Mouse (Mus musculus): ENCODE measurements around the gene Ccdc182.

Ccdc182 gene

GRCm38 (mm10) chr11:88318850-88319249 is 25.0 kb downstream of the Ccdc182 start:
- H3K27me3 ChIP-seq (ENCODE audit: insufficient read depth, low read length): peaks cover 29% of the 10 kb centered on the region
- peaks cover 3% of the 10 kb centered on the region; the same call in 1 of the 2 replicates for H3K9me3 ChIP-seq (ENCODE audit: low read length)
- no peak overlapping the region for H3K4me3 ChIP-seq (replicated peaks; ENCODE audit: low read length)
- TF ChIP-seq CTCF (conservative IDR thresholded peaks at IDR 0.05; ENCODE audit: low read length) (no peak), POU5F1 (IDR thresholded peaks at IDR 0.05; ENCODE audit: borderline replicate concordance, low read length) (no peak), NANOG (IDR thresholded peaks at IDR 0.05; ENCODE audit: borderline replicate concordance, low read length) (no peak)
- H3K36me3 ChIP-seq (ENCODE audit: insufficient read depth, low read length): no peaks in the 10 kb centered on the region
- peaks cover 9% of the 10 kb centered on the region for H3K4me1 ChIP-seq (replicated peaks; ENCODE audit: low read depth, low read length)

- TF ChIP-seq CTCF (conservative IDR thresholded peaks at IDR 0.05; ENCODE audit: low read length): no peak
- no peak for TF ChIP-seq NANOG (IDR thresholded peaks at IDR 0.05; ENCODE audit: borderline replicate concordance, low read length)
- no peak for TF ChIP-seq POU5F1 (IDR thresholded peaks at IDR 0.05; ENCODE audit: borderline replicate concordance, low read length)
- Histone ChIP-seq H3K36me3 (ENCODE audit: insufficient read depth, low read length) (no peaks in the 10 kb centered on the region), H3K4me1 (replicated peaks; ENCODE audit: low read depth, low read length) (peaks cover 12% of the 10 kb centered on the region), H3K9me3 (ENCODE audit: low read length) (peaks cover under 1% of the 10 kb centered on the region; the same call in 1 of the 2 replicates), H3K4me3 (replicated peaks; ENCODE audit: low read length) (no peak overlapping the region), H3K27me3 (ENCODE audit: insufficient read depth, low read length) (peaks cover 29% of the 10 kb centered on the region)
Measured at GRCm38 (mm10) chr11:88327016-88327415, 33.2 kb downstream of the Ccdc182 start.

- peaks cover 10% of the 10 kb centered on the region for H3K4me1 ChIP-seq (replicated peaks; ENCODE audit: low read depth, low read length)
- no peak for TF ChIP-seq CTCF (conservative IDR thresholded peaks at IDR 0.05; ENCODE audit: low read length)
- TF ChIP-seq POU5F1 (IDR thresholded peaks at IDR 0.05; ENCODE audit: borderline replicate concordance, low read length): no peak
- TF ChIP-seq NANOG (IDR thresholded peaks at IDR 0.05; ENCODE audit: borderline replicate concordance, low read length): no peak
- H3K4me3 ChIP-seq (replicated peaks; ENCODE audit: low read length): no peak overlapping the region
Measured at GRCm38 (mm10) chr11:88328813-88329595, 35.1 kb downstream of the Ccdc182 start.

GRCm38 (mm10) chr11:88330799-88331198 is 36.9 kb downstream of the Ccdc182 start:
- Histone ChIP-seq H3K4me3 (replicated peaks; ENCODE audit: low read length) (no peak overlapping the region), H3K36me3 (ENCODE audit: insufficient read depth, low read length) (no peaks in the 10 kb centered on the region), H3K9me3 (ENCODE audit: low read length) (no peaks in the 10 kb centered on the region), H3K27me3 (ENCODE audit: insufficient read depth, low read length) (peaks cover 37% of the 10 kb centered on the region), H3K4me1 (replicated peaks; ENCODE audit: low read depth, low read length) (peaks cover 7% of the 10 kb centered on the region)
- TF ChIP-seq NANOG (IDR thresholded peaks at IDR 0.05; ENCODE audit: borderline replicate concordance, low read length) (no peak), CTCF (conservative IDR thresholded peaks at IDR 0.05; ENCODE audit: low read length) (no peak), POU5F1 (IDR thresholded peaks at IDR 0.05; ENCODE audit: borderline replicate concordance, low read length) (no peak)

More at GRCm38 (mm10) chr11:88328813-88329595, 35.1 kb downstream of the Ccdc182 start:
- peaks cover 37% of the 10 kb centered on the region for H3K27me3 ChIP-seq (ENCODE audit: insufficient read depth, low read length)
- no peaks in the 10 kb centered on the region for H3K9me3 ChIP-seq (ENCODE audit: low read length)
- H3K36me3 ChIP-seq (ENCODE audit: insufficient read depth, low read length): no peaks in the 10 kb centered on the region

GRCm38 (mm10) chr11:88331722-88332121 is 37.9 kb downstream of the Ccdc182 start:
- H3K4me1 ChIP-seq (replicated peaks; ENCODE audit: low read depth, low read length): peaks cover 7% of the 10 kb centered on the region
- H3K9me3 ChIP-seq (ENCODE audit: low read length): no peaks in the 10 kb centered on the region
- H3K27me3 ChIP-seq (ENCODE audit: insufficient read depth, low read length): peaks cover 31% of the 10 kb centered on the region
- no peaks in the 10 kb centered on the region for H3K36me3 ChIP-seq (ENCODE audit: insufficient read depth, low read length)
- TF ChIP-seq POU5F1 (IDR thresholded peaks at IDR 0.05; ENCODE audit: borderline replicate concordance, low read length) (no peak), CTCF (conservative IDR thresholded peaks at IDR 0.05; ENCODE audit: low read length) (no peak), NANOG (IDR thresholded peaks at IDR 0.05; ENCODE audit: borderline replicate concordance, low read length) (no peak)
- no peak overlapping the region for H3K4me3 ChIP-seq (replicated peaks; ENCODE audit: low read length)

- Histone ChIP-seq H3K9me3 (ENCODE audit: low read length) (no peaks in the 10 kb centered on the region), H3K27me3 (ENCODE audit: insufficient read depth, low read length) (peaks cover 24% of the 10 kb centered on the region), H3K4me3 (replicated peaks; ENCODE audit: low read length) (no peak overlapping the region), H3K36me3 (ENCODE audit: insufficient read depth, low read length) (no peaks in the 10 kb centered on the region), H3K4me1 (replicated peaks; ENCODE audit: low read depth, low read length) (peaks cover 4% of the 10 kb centered on the region)
- TF ChIP-seq NANOG (IDR thresholded peaks at IDR 0.05; ENCODE audit: borderline replicate concordance, low read length) (no peak), POU5F1 (IDR thresholded peaks at IDR 0.05; ENCODE audit: borderline replicate concordance, low read length) (no peak), CTCF (conservative IDR thresholded peaks at IDR 0.05; ENCODE audit: low read length) (no peak)
Measured at GRCm38 (mm10) chr11:88332309-88332934, 38.6 kb downstream of the Ccdc182 start.

- Histone ChIP-seq H3K9me3 (ENCODE audit: low read length) (no peaks in the 10 kb centered on the region), H3K27me3 (ENCODE audit: insufficient read depth, low read length) (peaks cover 8% of the 10 kb centered on the region; the same call in 1 of the 2 replicates), H3K4me1 (replicated peaks; ENCODE audit: low read depth, low read length) (peaks cover 11% of the 10 kb centered on the region), H3K36me3 (ENCODE audit: insufficient read depth, low read length) (peaks cover 12% of the 10 kb centered on the region; the same call in 1 of the 2 replicates), H3K4me3 (replicated peaks; ENCODE audit: low read length) (no peak overlapping the region)
- no peak for TF ChIP-seq POU5F1 (IDR thresholded peaks at IDR 0.05; ENCODE audit: borderline replicate concordance, low read length)
- no peak for TF ChIP-seq NANOG (IDR thresholded peaks at IDR 0.05; ENCODE audit: borderline replicate concordance, low read length)
- TF ChIP-seq CTCF (conservative IDR thresholded peaks at IDR 0.05; ENCODE audit: low read length): no peak
Measured at GRCm38 (mm10) chr11:88334893-88335292, 41.0 kb downstream of the Ccdc182 start.

- Histone ChIP-seq H3K4me3 (replicated peaks; ENCODE audit: low read length) (no peak overlapping the region), H3K27me3 (ENCODE audit: insufficient read depth, low read length) (no peaks in the 10 kb centered on the region), H3K36me3 (ENCODE audit: insufficient read depth, low read length) (peaks cover 15% of the 10 kb centered on the region; the same call in 1 of the 2 replicates), H3K4me1 (replicated peaks; ENCODE audit: low read depth, low read length) (peaks cover 13% of the 10 kb centered on the region), H3K9me3 (ENCODE audit: low read length) (no peaks in the 10 kb centered on the region)
- no peak for TF ChIP-seq CTCF (conservative IDR thresholded peaks at IDR 0.05; ENCODE audit: low read length)
- TF ChIP-seq NANOG (IDR thresholded peaks at IDR 0.05; ENCODE audit: borderline replicate concordance, low read length): no peak
- no peak for TF ChIP-seq POU5F1 (IDR thresholded peaks at IDR 0.05; ENCODE audit: borderline replicate concordance, low read length)
Measured at GRCm38 (mm10) chr11:88337926-88338325, 44.1 kb downstream of the Ccdc182 start.
